Mouse (Mus musculus): ENCODE results near the gene Cx3cr1. TPM values are rescaled to one million over a fixed set of nuclear protein-coding genes. Genes with fewer than 3 reads are reported as not detected.

Cx3cr1 gene
- polyA plus RNA-seq, 1 experiment from 2014 or later = 8.6 TPM

DNA sequence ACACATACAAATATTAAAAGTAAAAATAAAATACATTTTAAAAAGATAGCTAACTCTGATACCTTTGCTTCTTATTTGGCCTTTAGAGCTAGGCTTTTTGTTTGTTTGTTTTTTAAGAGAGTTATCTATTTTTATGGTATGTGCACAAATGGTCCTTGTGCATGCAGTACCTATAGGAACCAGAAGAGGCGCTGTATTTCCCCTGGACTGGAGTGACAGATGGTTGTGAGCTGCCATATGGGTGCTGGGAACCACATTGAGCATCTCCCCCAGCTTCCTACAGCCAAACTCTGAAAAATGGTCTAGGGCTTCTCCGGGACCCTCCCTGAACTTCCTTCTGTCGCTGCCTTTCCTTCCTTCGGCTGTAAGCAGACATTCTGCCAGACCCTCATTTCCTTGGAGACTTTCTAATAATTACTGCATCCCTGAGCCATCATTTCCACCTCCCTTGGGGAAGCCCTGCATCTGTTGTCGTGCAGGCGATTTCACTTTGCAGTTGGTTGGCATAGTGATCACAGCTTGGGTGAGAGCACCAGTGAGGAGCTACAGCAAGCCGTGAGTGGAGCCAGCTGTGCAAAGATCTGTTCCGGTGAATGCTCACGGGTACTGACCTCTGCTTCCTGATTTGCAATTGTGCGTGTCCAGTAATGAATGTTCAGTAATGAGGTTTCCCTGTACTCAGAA, 217.2 kb downstream of the Cx3cr1 start:
- no peaks in the 10 kb centered on the region for H3K27me3 ChIP-seq (ENCODE audit: control insufficient read depth, insufficient read depth, low read length)
- H3K36me3 ChIP-seq (ENCODE audit: control insufficient read depth, insufficient read depth, low read length) = no peaks in the 10 kb centered on the region
- DNase-seq (ENCODE audit: low spot score) (no peak), ATAC-seq (ENCODE audit: low FRiP score, low TSS enrichment) (no peak)
- no peaks in the 10 kb centered on the region for H3K9me3 ChIP-seq (ENCODE audit: control insufficient read depth, low read length)
- H3K4me3 ChIP-seq (ENCODE audit: low read depth, low read length) = no peak overlapping the region
- H3K4me1 ChIP-seq (replicated peaks; ENCODE audit: control insufficient read depth, insufficient read depth) = no peaks in the 10 kb centered on the region
- H3K27ac ChIP-seq (replicated peaks) = no peak overlapping the region
- H3K4me2 ChIP-seq (replicated peaks; ENCODE audit: low read depth) = no peak overlapping the region
- peak; percentile 28 for TF ChIP-seq CTCF (IDR thresholded peaks at IDR 0.05; ENCODE audit: low read depth)
- TF ChIP-seq EP300 (optimal IDR thresholded peaks at IDR 0.05) = no peak
- H3K9ac ChIP-seq (ENCODE audit: low read length) = no peak overlapping the region
- WGBS = 71% methylated on average over 10 of the region's 10 CpGs

Other genes starting within 250 kb of the Cx3cr1 start
- 0.01 and 0.04 TPM in 2 replicates for gene Scn11a, start 244.4 kb downstream of the Cx3cr1 start, polyA plus RNA-seq (2015; fragmentation: Nextera tagmentation; extraction: Ambion mirVana)
- gene Wdr48, start 175.0 kb downstream of the Cx3cr1 start, polyA plus RNA-seq (2015; fragmentation: Nextera tagmentation; extraction: Ambion mirVana) = 16.2 and 17.2 TPM in 2 replicates
- gene Gorasp1, start 132.3 kb downstream of the Cx3cr1 start, polyA plus RNA-seq (2015; fragmentation: Nextera tagmentation; extraction: Ambion mirVana) = 17.8 and 18.8 TPM in 2 replicates
- 0.04 TPM in 2 replicates for gene Ttc21a, start 132.3 kb downstream of the Cx3cr1 start, polyA plus RNA-seq (2015; fragmentation: Nextera tagmentation; extraction: Ambion mirVana)
- gene Csrnp1, start 85.2 kb downstream of the Cx3cr1 start, polyA plus RNA-seq (2015; fragmentation: Nextera tagmentation; extraction: Ambion mirVana) = 5.5 and 5.6 TPM in 2 replicates
- 0.05 and 0.11 TPM in 2 replicates for gene Xirp1, start 46.3 kb downstream of the Cx3cr1 start, polyA plus RNA-seq (2015; fragmentation: Nextera tagmentation; extraction: Ambion mirVana)
- 0.07 and 0.13 TPM in 2 replicates for gene Ccr8, start 22.2 kb upstream of the Cx3cr1 start, polyA plus RNA-seq (2015; fragmentation: Nextera tagmentation; extraction: Ambion mirVana)
- gene Slc25a38, start 40.5 kb upstream of the Cx3cr1 start, polyA plus RNA-seq (2015; fragmentation: Nextera tagmentation; extraction: Ambion mirVana) = 16.3 and 18.2 TPM in 2 replicates
- gene Rpsa, start 57.8 kb upstream of the Cx3cr1 start, polyA plus RNA-seq (2015; fragmentation: Nextera tagmentation; extraction: Ambion mirVana) = 941 and 957 TPM in 2 replicates
- 0.32 and 0.51 TPM in 2 replicates for gene Mobp, start 79.8 kb upstream of the Cx3cr1 start, polyA plus RNA-seq (2015; fragmentation: Nextera tagmentation; extraction: Ambion mirVana)
- 0.38 and 0.42 TPM in 2 replicates for gene Myrip, start 231.6 kb upstream of the Cx3cr1 start, polyA plus RNA-seq (2015; fragmentation: Nextera tagmentation; extraction: Ambion mirVana)